Mouse (Mus musculus): ENCODE results near the gene Ret. TPM values are rescaled to one million over a fixed set of nuclear protein-coding genes. Genes with fewer than 3 reads are reported as not detected.

Ret gene
- polyA plus RNA-seq, 1 experiment from 2014 or later = 1.3 TPM

- 83% methylated on average over 8 of the region's 8 CpGs for WGBS
- H3K4me1 ChIP-seq (ENCODE audit: insufficient read depth, low read depth, low read length) = no peaks in the 10 kb centered on the region
- H3K36me3 ChIP-seq (ENCODE audit: insufficient read depth, low read length) = no peaks in the 10 kb centered on the region
- no peak overlapping the region for H3K4me2 ChIP-seq (replicated peaks; ENCODE audit: low read depth, low read length)
- no peak for ATAC-seq
- no peaks in the 10 kb centered on the region for H3K9me3 ChIP-seq (ENCODE audit: low read length)
- H3K4me3 ChIP-seq (ENCODE audit: low read depth, low read length) = no peak overlapping the region
- H3K27me3 ChIP-seq (replicated peaks; ENCODE audit: insufficient read depth, low read length) = no peaks in the 10 kb centered on the region
- H3K9ac ChIP-seq (replicated peaks; ENCODE audit: low read depth) = no peak overlapping the region
- DNase-seq (ENCODE audit: low spot score) = no peak
- TF ChIP-seq EP300 (IDR thresholded peaks at IDR 0.05) = no peak
- TF ChIP-seq CTCF (IDR thresholded peaks at IDR 0.05) = no peak
- no peak overlapping the region for H3K27ac ChIP-seq (ENCODE audit: low read length)
Measured at GRCm38 (mm10) chr6:118208326-118208725, 10.8 kb upstream of the Ret start.

- no peak for TF ChIP-seq EP300 (IDR thresholded peaks at IDR 0.05)
- TF ChIP-seq CTCF (IDR thresholded peaks at IDR 0.05) = no peak
- 86% methylated on average over 6 of the region's 6 CpGs for WGBS
- H3K9me3 ChIP-seq (ENCODE audit: low read length) = no peaks in the 10 kb centered on the region
Measured at GRCm38 (mm10) chr6:118206386-118206785, 8.9 kb upstream of the Ret start.

GRCm38 (mm10) chr6:118205176-118205890, 7.8 kb upstream of the Ret start:
- Histone ChIP-seq H3K4me2 (replicated peaks; ENCODE audit: low read depth, low read length) (no peak overlapping the region), H3K36me3 (ENCODE audit: insufficient read depth, low read length) (no peaks in the 10 kb centered on the region), H3K9ac (replicated peaks; ENCODE audit: low read depth) (no peak overlapping the region), H3K4me3 (ENCODE audit: low read depth, low read length) (no peak overlapping the region), H3K4me1 (ENCODE audit: insufficient read depth, low read depth, low read length) (no peaks in the 10 kb centered on the region), H3K27me3 (replicated peaks; ENCODE audit: insufficient read depth, low read length) (no peaks in the 10 kb centered on the region), H3K9me3 (ENCODE audit: low read length) (no peaks in the 10 kb centered on the region), H3K27ac (ENCODE audit: low read length) (no peak overlapping the region)
- peak; percentile 9 for DNase-seq (ENCODE audit: low spot score)
- 34% methylated on average over 7 of the region's 7 CpGs for WGBS
- no peak for TF ChIP-seq EP300 (IDR thresholded peaks at IDR 0.05)
- TF ChIP-seq CTCF (IDR thresholded peaks at IDR 0.05) = no peak
- peak; percentile 62; the same call in 1 of the 2 replicates for ATAC-seq

More at GRCm38 (mm10) chr6:118206386-118206785, 8.9 kb upstream of the Ret start:
- DNase-seq (ENCODE audit: low spot score) (no peak), ATAC-seq (no peak)
- Histone ChIP-seq H3K36me3 (ENCODE audit: insufficient read depth, low read length) (no peaks in the 10 kb centered on the region), H3K4me1 (ENCODE audit: insufficient read depth, low read depth, low read length) (no peaks in the 10 kb centered on the region), H3K27me3 (replicated peaks; ENCODE audit: insufficient read depth, low read length) (no peaks in the 10 kb centered on the region), H3K27ac (ENCODE audit: low read length) (no peak overlapping the region), H3K9ac (replicated peaks; ENCODE audit: low read depth) (no peak overlapping the region), H3K4me3 (ENCODE audit: low read depth, low read length) (no peak overlapping the region), H3K4me2 (replicated peaks; ENCODE audit: low read depth, low read length) (no peak overlapping the region)

GRCm38 (mm10) chr6:118204112-118204511, 6.6 kb upstream of the Ret start:
- no peaks in the 10 kb centered on the region for H3K36me3 ChIP-seq (ENCODE audit: insufficient read depth, low read length)
- no peaks in the 10 kb centered on the region for H3K27me3 ChIP-seq (replicated peaks; ENCODE audit: insufficient read depth, low read length)
- no peaks in the 10 kb centered on the region for H3K4me1 ChIP-seq (ENCODE audit: insufficient read depth, low read depth, low read length)
- no peak overlapping the region for H3K4me2 ChIP-seq (replicated peaks; ENCODE audit: low read depth, low read length)
- no peak overlapping the region for H3K27ac ChIP-seq (ENCODE audit: low read length)
- H3K9ac ChIP-seq (replicated peaks; ENCODE audit: low read depth) = no peak overlapping the region
- TF ChIP-seq CTCF (IDR thresholded peaks at IDR 0.05) (no peak), EP300 (IDR thresholded peaks at IDR 0.05) (no peak)
- ATAC-seq (no peak), DNase-seq (ENCODE audit: low spot score) (no peak)
- no peak overlapping the region for H3K4me3 ChIP-seq (ENCODE audit: low read depth, low read length)
- H3K9me3 ChIP-seq (ENCODE audit: low read length) = no peaks in the 10 kb centered on the region
- WGBS = 100% methylated on average over 1 of the region's 1 CpGs

- Histone ChIP-seq H3K9me3 (ENCODE audit: low read length) (no peaks in the 10 kb centered on the region), H3K4me1 (ENCODE audit: insufficient read depth, low read depth, low read length) (no peaks in the 10 kb centered on the region; the same call in 1 of the 2 replicates), H3K27me3 (replicated peaks; ENCODE audit: insufficient read depth, low read length) (peaks cover 42% of the 10 kb centered on the region), H3K9ac (replicated peaks; ENCODE audit: low read depth) (no peak overlapping the region), H3K4me2 (replicated peaks; ENCODE audit: low read depth, low read length) (peak overlapping the region; percentile 96), H3K27ac (ENCODE audit: low read length) (no peak overlapping the region), H3K4me3 (ENCODE audit: low read depth, low read length) (peak overlapping the region; percentile 57), H3K36me3 (ENCODE audit: insufficient read depth, low read length) (no peaks in the 10 kb centered on the region)
- WGBS = 3% methylated on average over 65 of the region's 84 CpGs
- no peak for TF ChIP-seq CTCF (IDR thresholded peaks at IDR 0.05)
- DNase-seq (ENCODE audit: low spot score) (peak; percentile 69), ATAC-seq (peak; percentile 86)
Measured at GRCm38 (mm10) chr6:118196751-118197439, 623 bp downstream of the Ret start.

GRCm38 (mm10) chr6:118195108-118195507, 2.4 kb downstream of the Ret start:
- H3K27me3 ChIP-seq (replicated peaks; ENCODE audit: insufficient read depth, low read length) = peaks cover 42% of the 10 kb centered on the region
- ATAC-seq = peak; percentile 14; the same call in 1 of the 2 replicates
- H3K4me2 ChIP-seq (replicated peaks; ENCODE audit: low read depth, low read length) = no peak overlapping the region
- TF ChIP-seq CTCF (IDR thresholded peaks at IDR 0.05) (peak; percentile 74), EP300 (IDR thresholded peaks at IDR 0.05) (no peak)
- no peaks in the 10 kb centered on the region for H3K9me3 ChIP-seq (ENCODE audit: low read length)
- H3K4me3 ChIP-seq (ENCODE audit: low read depth, low read length) = no peak overlapping the region
- DNase-seq (ENCODE audit: low spot score) = peak; percentile 65
- no peaks in the 10 kb centered on the region; the same call in 1 of the 2 replicates for H3K4me1 ChIP-seq (ENCODE audit: insufficient read depth, low read depth, low read length)
- WGBS = 26% methylated on average over 8 of the region's 8 CpGs
- no peak overlapping the region for H3K9ac ChIP-seq (replicated peaks; ENCODE audit: low read depth)
- no peaks in the 10 kb centered on the region for H3K36me3 ChIP-seq (ENCODE audit: insufficient read depth, low read length)
- no peak overlapping the region for H3K27ac ChIP-seq (ENCODE audit: low read length)

Measured in lung, postnatal 0 days (tissue).